Mouse (Mus musculus) erythroblast, embryonic 14.5 days (primary cell): ENCODE data around the gene Krt39.

Experiments used
- GATA1 ChIP-seq: IDR thresholded peaks from 2 replicates; pipeline ENCODE4 v1.6.1; 2012; ENCODE audit warnings: low read length, inconsistent platforms, mixed read lengths
- TAL1 ChIP-seq: IDR thresholded peaks from 3 replicates; pipeline ENCODE4 v1.6.1; 2012; ENCODE audit warnings: low read length, inconsistent platforms, mixed read lengths

DNA sequence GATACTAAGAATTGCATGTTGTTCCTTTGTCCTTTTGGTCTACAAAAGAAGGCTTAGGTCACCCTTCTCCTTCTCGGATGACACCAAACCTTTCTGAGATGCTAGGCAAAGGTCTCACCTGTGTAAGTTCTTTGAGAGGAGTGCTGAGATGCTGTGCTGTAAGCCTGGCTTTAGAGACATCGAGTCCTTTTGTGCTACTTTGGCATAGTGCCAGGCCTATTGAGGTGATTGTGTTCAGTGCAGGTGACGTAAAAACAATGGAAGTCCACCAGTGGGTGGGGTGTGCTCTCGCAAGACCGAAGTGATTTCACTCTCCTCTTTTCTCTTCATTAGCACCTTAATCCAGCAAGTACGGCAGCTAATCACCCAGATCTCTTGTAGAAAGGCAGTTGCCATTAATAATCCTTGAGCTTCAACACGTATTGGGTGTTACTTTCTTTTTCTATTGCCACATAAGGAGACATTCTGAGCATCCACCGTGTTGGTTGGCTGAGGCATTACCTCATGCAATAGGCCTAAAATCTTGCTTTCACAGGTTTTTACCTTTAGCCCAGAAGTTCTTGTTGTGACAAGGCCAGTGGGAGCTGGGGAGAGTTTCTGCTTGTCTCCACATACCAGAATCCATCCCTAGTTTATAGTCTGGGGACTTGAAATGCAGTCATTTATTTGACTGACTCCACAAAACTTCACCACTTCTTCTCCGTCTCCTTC lies 20.9 kb downstream of the Krt39 start:
- TF ChIP-seq GATA1 (no peak), TAL1 (no peak)
